Mouse (Mus musculus): ENCODE data around the gene Ddrgk1.

Gene Ddrgk1

GRCm38 (mm10) chr2:130664102-130664701 lies at the start of gene Ddrgk1:
Ddrgk1 (minus strand) TSS chr2:130664659.
- peak; percentile 97 for DNase-seq

GRCm38 (mm10) chr2:130707057-130707456 lies 42.6 kb upstream of the Ddrgk1 start:
- no peak for DNase-seq

- DNase-seq = no peak
These were observed 42.1 kb upstream of the Ddrgk1 start for GRCm38 (mm10) chr2:130706602-130707001.

- no peak for DNase-seq
These were observed 40.7 kb upstream of the Ddrgk1 start for GRCm38 (mm10) chr2:130705178-130705577.

GRCm38 (mm10) chr2:130704040-130705001 lies 39.9 kb upstream of the Ddrgk1 start:
- DNase-seq = no peak

DNA sequence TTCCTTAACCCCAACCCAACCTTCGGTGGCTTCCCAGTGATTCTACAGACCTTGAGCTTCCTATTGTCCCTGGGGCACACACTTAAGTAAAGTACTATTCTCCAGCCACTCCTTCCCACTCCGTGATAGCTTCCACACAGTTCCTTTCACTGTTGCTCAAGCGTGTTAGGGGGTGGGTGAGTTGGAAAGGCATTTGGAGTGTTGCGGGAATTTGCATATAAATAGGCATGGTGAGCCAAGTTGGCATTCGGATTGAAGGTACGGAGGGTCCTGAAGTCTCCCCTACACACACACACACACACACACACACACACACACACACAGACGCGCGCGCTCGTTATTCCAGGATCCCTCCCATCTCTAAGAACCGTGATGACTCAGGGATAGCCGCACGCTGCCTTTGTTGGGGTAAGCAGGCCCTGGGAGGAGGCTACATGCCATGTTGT lies 33.4 kb upstream of the Ddrgk1 start:
- peak; percentile 44 for DNase-seq

DNA sequence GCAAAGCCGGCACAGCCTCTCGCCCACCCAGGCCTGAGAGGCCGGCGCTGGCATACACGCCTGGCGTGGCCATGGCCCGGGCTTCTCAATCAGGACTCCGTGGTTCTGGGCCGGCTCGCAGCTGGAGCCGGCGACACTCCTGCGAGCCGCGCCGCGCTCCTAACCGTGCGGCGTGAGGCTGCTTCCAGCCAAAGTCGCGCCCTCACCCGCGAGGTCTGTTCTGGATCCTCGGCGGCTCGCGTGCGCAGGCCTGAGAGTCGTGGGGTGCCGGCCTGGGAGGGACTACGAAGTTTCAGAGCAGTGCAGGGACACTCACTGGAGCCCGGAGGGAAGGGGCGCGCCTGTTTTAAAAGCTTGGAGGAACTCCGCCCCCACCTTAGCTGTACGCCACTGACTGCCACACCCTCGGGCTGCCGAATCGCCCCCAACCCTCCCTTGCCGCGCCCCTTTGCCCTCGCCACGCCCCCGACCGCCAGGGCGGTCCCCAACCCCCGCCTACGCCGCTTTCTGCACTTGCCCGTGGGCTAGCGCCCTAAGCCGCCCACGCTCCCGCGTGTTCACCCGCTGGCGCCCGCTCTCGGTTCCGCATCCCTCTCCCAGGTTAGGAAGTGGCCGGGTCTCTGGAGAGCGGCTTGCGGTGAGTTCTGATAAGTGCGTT lies 32.8 kb upstream of the Ddrgk1 start, which contains the start of gene Slc4a11:
TSS of gene Slc4a11 (minus strand) at position 367 of the 658 bp plus-strand sequence.
- DNase-seq = no peak

DNA sequence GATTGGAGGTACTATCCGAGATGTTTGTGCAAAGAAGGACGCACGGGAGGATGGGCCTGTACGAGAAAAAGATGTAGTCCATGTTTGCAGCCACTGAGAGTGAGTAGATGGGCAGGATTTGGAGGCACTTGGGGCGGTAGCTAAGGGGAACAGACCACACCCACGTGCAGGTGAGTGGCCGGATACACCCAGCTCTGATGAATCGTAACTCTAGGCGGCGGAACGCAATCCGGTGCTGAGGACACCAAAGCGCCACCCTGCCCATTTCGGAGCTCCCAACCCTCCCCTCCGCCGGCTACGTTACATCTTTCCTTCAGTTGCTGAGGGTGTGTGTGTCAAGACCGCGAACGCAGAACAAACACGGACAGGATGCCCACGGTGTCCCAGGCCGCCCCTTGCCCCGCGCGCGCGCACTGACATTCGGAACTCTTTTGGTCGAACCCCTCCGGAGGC lies 32.3 kb upstream of the Ddrgk1 start:
- DNase-seq = peak; percentile 24

DNA sequence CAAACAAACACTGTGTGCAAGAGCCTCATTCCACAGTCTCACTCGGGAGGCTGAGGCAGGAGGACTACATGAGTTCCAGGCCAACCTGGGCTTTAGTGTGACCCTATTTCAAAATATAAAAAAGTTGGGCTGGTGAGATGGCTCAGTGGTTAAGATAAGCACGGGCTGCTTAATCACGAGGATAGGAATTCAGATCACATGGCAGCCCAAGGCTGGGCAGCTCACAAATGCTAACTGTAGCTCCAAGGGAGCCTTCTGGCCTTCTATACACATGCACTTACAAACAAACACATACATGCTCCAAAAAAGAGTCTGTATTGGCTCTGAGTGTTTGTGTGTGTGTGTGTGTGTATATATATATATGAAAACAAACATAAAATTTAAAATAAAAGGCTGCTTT lies 29.1 kb upstream of the Ddrgk1 start:
- no peak for DNase-seq

GRCm38 (mm10) chr2:130689011-130689410 lies 24.6 kb upstream of the Ddrgk1 start:
- DNase-seq = no peak

DNA sequence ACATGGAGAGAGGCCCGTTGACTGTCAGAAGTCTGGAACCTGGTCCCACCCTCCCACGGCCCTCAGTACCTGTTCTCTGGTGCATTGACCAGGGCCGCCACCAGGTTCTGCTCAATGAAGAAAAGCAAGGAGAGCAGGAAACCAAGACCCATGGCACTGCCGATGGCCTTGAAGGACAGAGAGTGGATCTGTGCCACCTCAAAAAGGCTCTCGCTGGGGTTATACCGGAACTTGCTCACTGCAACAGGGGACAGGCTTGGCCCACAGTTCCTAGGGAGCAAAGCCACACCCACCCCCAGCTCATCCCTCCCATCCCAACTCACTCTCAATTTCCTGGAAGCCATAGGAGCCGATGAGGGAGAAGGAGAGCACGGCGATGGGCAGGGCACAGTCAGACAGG lies 21.0 kb upstream of the Ddrgk1 start:
- no peak for DNase-seq

GRCm38 (mm10) chr2:130681531-130681930 lies 17.1 kb upstream of the Ddrgk1 start:
- no peak for DNase-seq

GRCm38 (mm10) chr2:130679899-130680298 lies 15.4 kb upstream of the Ddrgk1 start:
- DNase-seq = no peak

- no peak for DNase-seq
These were observed 14.7 kb upstream of the Ddrgk1 start for GRCm38 (mm10) chr2:130679154-130679553.

DNA sequence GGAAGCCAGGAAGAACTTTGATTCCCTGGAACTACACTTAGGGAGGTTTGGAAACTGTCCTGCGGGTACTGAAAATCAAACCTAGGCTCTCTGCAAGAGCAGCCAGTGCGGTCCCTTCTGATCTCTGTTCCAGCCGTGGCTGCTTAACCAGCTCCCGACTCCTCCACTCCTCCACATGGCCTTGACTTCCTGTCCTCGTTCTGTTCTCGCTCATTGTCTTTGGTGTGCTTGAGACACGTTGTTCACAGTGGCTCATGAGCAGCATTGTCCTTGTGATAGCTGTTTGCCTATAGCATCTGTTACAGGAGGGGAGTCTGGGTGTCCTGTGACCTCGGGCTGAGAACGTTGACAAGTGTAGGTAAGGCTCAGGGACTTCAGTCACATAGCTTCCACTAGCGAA lies 12.8 kb upstream of the Ddrgk1 start:
- DNase-seq = no peak

DNA sequence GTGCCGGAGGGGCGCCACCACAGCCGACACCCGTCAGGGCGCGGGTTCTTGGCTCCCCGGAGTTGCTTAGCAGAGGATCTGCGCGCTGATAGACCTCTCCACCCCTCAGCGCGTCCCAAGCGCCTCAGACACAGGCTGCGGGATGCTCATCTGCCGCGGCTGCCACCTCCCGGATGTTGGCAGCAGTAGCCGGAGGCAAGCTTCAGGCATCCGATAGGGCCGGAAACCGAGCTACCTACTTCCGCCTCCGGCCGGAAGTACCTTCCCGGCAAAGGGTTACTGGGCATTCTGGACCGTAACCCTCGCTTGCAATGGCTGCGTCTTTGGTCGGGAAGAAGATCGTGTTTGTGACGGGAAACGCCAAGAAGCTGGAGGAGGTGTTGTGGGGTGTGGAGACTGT lies 3.1 kb upstream of the Ddrgk1 start, which contains the start of gene Itpa:
TSS of gene Itpa (plus strand) at position 52 of the 400 bp plus-strand sequence.
- DNase-seq = peak; percentile 92

GRCm38 (mm10) chr2:130663342-130663741 lies 1.1 kb downstream of the Ddrgk1 start:
- no peak for DNase-seq

GRCm38 (mm10) chr2:130658530-130658929 lies 5.9 kb downstream of the Ddrgk1 start:
- DNase-seq = peak; percentile 61

DNA sequence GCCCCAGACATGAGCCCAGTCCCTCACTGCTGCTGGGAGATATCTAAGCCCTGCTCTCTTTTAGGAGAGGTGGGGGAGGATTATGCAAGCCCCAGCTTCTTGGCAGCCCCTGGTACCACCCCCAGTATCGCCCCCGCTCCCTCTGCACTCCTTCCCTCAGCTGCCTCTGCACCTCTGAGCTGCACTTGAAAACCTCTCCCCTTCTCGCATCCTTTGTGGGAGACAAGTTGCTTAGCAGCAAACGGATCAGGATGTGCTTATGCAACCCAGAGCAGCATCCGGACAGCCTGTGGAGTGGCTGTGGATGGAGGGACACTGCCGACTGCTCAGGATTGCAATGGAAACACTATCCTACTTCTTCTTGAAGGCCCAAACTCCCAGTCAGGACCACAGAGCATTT lies 6.9 kb downstream of the Ddrgk1 start:
- DNase-seq = peak; percentile 93

- peak; percentile 85 for DNase-seq
These were observed 7.9 kb downstream of the Ddrgk1 start for GRCm38 (mm10) chr2:130656536-130656935.

DNA sequence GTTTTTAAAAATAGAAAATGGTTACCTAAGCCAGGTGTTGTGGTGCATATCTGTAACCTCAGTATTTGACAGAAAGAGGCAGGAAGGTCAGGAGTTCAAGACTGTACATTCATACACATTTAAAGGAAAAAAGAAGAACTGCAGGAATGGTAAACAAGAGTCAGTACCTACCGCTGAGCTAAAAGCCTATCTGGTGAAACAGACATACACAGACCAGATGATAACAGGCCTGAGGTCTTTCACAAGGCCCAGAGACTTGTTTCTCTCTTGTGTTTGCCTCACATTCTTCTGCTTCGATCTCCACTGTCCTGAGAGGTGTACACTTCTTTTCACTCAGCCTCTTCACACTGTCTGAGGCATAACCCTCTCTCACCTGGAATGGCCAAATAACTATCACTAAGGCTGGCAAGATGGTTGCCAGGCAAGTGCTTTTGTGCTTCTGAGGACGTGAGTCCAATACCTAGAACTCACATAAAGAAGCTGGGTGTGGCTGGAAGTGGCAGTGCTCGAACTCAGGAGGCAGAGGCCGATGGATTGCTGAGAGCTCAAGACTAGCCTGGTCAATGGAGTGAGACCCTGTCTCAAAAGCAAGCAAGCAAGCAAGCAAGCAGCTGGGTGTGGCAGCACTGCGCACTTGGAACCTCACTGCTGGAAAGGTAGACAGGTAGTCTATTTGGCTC lies 8.7 kb downstream of the Ddrgk1 start:
- no peak for DNase-seq

DNA sequence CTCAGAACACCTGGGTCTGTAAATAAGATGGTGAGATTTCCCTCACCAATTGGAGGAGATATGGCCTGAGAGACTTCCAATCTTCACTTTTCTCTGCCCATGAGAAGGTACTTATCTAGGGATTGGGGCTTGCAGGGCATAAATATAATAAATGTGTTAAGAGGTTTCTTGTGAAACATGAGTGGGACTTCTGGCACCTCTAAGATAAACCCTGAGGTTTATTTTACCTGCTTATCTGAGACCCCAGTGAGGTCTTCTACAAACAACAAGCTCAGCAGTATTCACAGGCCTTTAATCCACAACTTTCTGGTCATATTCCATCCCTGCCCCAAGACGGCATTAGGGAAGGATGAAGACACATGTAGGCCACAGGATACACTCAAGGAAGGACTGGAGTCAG lies 10.7 kb downstream of the Ddrgk1 start:
- DNase-seq = no peak

GRCm38 (mm10) chr2:130653303-130653702 lies 11.2 kb downstream of the Ddrgk1 start:
- DNase-seq = peak; percentile 73
